Mouse (Mus musculus) lung, adult 2 months (tissue): ENCODE measurements around the gene Cdh6.

Experiments used
- CTCF ChIP-seq: fragments of 200-500 bp; IDR thresholded peaks from 2 replicates; pipeline ENCODE4 v1.5.1; 2011; ENCODE audit warnings: mild to moderate bottlenecking, low read length, control low read depth; ENCODE audit not compliant: insufficient read depth
- POLR2A ChIP-seq: fragments of 200-500 bp; IDR thresholded peaks from 2 replicates; pipeline ENCODE4 v1.6.1; 2011; ENCODE audit warnings: low read depth, mild to moderate bottlenecking, control low read depth, low read length, borderline replicate concordance; ENCODE audit errors: extremely low read depth

- TF ChIP-seq CTCF, result no peak
- no peak for TF ChIP-seq POLR2A
Observed at GRCm38 (mm10) chr15:13217800-13218199, 44.3 kb upstream of the Cdh6 start.
